Mouse (Mus musculus) gastrocnemius, postnatal 4 days (tissue): ENCODE results near the gene Astn1. TPM values are rescaled to one million over a fixed set of nuclear protein-coding genes. Genes with fewer than 3 reads are reported as not detected.
A peak's percentile ranks its signal among the peaks of the same experiment; 100 is the strongest.

Experiments
- DNase-seq, 2 experiments: peaks; one replicate each; pipeline ENCODE4 v3.0.0; 2021 to 2022; ENCODE audit warnings: low spot score in 2 of 2, mixed read lengths in 2 of 2
- total RNA-seq, 2 experiments: library from RNA; stranded (reverse); gene quantifications; 2 replicates each; pipeline ENCODE4 v1.2.3; 2021

The Astn1 gene
- total RNA-seq, 2 experiments from 2014 or later = 0.41 to 0.52 TPM

DNA sequence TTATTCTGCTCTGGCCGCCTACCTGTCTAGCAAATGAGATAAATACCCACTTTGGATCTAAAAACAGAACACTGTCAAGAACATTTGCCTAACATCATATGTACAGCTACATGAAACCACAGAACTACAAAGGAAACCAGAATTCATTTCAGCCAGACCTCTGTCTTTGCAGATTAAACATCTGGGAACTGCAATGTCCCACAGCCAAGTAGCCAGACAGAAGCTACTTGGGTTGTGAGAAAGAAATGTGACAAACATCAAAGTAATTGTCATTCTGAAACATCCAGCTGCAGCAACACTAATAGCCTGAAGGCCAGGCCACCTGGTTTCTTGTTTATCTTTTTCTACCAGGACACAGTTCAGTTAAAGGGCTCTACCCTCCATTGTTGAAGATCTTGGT, 245.1 kb downstream of the Astn1 start:
- no peak for DNase-seq

DNA sequence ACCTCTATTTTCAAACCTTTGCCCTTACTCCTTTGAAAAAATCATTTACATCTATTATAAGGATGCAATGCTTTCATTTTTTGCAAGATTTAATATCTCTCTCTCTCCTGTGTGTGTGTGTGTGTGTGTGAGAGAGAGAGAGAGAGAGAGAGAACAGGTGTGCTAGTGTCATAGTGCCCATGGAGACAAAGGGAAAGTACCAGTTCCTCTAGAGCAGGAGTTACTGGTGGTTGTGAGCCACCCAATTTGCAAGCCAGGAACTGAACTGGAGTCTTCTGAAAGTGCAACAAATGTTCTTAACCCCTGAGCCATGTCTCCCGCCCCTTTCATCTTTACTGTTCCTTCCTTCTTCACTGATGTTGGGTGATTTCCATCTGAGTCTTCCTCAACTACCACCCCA, 253.1 kb downstream of the Astn1 start:
- no peak for DNase-seq

DNA sequence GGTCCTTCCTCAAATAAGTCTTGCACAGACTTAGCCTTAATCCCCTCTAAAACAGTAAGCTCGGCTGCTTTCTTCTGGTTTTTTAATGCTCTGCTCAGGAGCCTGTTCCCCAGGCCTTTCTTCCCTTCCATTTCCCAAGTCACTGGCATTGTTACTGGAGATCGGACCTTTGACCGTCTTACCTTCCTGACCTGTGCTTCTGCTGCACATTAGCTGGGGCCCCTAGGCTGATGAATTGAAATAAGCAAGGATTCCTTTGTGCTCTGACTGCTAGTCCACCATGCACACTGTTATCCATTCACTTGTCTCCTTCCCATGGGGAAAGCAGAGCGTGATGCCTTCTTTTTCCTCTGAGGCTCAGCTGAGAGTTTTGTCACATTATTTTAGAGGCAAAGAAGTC, 255.9 kb downstream of the Astn1 start:
- DNase-seq = no peak

DNA sequence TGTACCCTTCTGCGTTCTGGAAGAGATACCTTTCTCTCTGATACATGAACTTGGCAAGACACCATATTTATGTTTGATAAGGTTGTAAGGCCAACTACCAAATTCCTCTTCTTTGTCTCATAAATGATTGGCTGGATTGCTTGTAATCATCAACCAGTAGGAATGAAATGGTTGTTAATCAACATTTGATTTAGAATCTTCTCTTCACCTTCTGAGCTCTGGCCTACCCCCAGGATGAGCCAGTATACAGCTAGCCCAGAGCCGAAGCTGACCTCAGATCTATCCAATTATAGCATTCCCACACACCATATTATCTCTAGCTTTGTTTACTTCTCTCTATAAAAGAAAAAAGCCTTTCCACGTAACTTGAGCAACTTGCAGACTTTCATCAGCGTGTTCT, 270.9 kb downstream of the Astn1 start:
- DNase-seq = no peak

DNA sequence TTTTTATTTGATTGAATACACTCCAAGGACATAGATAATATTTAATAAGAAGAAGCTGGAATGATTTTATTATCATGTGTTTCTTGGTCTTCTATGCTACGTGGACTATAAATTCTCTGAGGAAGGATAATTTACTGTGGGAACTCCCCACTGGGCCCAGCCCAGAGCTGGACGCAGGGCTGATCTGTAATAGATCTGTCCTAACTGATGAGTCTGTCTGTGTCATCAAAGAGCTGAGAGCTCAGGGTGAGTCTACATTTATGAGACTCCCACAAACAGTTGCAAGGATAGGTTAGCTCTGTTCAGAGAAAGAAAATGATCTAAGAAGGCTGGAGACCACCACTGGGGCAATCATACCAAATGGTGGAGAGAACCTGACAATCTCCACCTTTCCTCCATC, 271.4 kb downstream of the Astn1 start:
- no peak for DNase-seq

DNA sequence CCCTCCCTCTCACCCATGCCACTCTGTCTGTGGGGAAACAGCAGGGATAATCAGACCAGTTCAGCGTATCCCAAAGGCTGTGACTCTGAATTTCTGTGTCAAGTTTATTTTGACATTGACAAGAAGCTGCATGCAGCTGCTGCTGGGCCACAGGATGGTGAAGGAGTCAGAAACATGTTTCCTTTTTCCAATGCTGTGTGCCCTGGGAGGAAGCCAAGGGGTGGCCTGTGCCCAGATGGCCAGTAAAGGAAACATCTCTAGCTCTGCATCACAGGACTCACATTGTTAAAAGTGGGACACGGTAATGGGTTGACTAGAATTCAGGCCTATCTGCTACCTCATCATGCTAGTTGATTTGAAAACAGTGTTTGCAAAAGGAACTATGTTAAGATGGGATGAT, 279.2 kb downstream of the Astn1 start:
- peak in 1 of 2 experiments; percentile 12 for DNase-seq

DNA sequence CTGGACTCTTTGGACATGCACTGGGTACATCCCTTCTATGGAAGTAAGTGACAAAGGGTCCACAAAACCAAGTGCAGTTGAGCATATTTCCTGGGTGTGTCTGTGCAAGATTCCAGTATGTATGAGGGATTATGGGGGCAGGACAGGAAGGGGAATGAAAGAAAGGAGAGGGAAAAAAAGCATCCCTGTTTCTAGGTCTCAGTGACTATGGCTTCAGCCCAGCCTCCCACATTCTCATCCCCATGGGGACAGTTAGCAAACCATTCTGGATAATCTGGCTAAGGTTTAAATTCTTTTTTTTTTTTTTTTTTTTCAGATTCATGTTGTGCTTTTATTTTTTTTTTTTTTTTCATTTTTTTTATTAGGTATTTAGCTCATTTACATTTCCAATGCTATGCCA, 280.2 kb downstream of the Astn1 start:
- DNase-seq = no peak

DNA sequence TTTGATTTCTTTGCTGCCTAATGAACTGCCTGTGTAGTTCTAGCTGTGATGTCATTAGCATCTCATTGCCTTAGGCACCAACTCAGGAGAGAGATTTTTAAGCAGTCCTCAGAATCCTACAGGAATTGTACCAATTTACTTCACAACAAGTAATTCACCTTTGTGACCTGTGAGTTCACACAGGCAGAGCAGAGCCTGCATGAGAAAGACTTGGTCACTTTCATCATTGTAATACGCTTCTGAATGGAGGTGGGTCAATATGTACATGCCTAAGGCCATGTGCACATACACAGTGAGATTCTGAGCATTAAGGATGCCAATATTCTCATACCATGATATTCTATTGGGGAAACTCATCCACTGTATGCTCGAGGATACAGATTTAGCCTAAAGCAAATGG, 290.7 kb downstream of the Astn1 start:
- no peak for DNase-seq

DNA sequence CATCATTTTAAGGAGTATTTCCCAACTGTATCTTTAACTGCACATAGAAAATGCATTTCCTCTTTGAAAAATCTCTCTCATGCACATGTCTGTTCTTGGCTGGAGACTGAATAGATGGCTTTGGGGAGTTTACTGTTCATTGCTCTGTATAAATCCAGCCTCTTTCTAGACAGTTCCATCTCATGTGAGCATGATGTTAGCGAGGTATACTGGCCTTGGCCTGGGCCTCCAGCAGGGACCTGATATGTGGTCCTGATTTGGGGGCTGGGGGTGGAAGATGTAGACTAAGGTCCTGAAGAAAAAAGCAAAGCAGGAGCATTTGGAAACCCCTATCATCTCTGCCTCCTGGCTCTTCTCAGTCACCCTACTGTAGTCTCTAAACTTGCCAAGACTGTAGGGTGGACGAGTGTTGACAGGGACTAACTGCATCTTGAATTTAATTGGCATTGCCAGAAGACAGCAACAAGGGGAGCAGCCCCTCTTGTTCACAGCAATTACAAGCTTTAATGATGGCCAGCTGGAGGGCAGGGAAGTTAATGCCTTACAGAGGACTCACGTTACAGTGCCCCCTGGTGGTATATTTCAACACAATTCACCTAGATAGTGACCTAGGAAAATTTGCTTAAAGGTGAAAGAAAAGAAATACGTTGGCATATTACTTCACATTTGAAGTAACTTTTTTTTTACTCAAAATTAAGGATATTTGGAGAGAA, 291.9 kb downstream of the Astn1 start:
- peak in 1 of 2 experiments; percentile 14 for DNase-seq

DNA sequence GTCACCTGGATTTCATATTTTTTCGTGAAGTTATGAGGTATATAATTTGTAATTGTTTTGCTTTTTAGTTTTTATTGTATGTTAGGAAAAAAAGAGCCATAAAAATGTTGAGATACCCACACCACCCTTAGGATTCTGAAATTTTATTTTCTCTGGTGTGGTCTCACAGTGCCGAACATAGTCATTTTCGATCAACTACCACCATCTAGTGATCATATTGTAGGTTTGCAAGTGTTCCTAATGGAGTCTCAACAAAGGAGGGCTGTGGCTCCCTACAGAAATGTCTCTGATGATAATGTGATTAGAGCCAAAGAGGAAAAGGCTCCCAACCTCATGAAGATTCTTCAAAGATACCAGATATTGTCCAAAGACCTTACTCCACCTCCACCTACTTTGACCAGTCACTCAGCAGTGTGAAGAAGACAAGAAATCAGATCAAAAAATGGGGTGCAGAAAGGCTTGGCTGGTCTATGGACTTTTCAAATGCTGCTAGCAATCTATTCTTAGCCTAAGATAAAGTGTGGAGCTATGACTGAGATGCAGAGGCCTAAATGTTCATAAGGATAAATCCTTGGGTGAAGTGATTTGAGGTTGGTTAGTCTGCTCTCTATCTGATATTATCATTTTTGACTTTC, 292.6 kb downstream of the Astn1 start:
- no peak for DNase-seq

DNA sequence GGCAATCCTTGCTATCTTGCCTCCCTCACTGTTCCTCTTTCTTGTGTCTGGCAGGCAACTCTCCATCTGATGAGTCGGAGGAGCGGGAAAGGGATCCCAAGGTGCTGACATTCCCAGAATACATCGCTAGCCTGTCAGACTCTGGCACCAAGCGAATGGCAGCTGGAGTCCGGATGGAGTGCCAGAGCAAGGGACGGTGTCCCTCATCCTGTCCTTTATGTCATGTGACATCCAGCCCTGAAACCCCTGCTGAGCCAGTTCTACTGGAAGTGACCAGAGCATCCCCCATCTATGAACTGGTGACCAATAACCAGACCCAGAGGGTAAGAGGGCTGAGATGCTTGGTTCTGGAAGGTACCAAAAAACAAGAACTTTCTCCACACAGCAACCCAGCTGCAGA, 294.9 kb downstream of the Astn1 start:
- no peak for DNase-seq

DNA sequence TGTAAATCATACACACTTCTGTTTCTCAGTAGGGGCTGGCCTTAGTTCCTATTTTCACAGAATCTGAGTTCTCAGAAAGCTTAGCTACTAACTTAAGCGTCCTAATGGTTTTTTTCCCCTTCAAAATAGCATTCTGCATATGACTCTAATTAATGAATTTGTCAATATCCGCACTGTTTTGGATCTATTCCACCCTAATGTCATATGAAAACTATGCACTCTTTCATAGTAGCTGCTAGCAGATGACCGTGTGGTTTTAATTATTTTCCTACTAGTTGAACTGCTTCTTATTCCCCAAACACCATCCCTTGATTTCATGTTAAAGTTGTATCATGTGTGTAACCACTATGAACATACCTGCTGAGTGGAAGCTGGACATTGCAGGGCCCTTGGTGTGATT, 303.9 kb downstream of the Astn1 start:
- DNase-seq = no peak

DNA sequence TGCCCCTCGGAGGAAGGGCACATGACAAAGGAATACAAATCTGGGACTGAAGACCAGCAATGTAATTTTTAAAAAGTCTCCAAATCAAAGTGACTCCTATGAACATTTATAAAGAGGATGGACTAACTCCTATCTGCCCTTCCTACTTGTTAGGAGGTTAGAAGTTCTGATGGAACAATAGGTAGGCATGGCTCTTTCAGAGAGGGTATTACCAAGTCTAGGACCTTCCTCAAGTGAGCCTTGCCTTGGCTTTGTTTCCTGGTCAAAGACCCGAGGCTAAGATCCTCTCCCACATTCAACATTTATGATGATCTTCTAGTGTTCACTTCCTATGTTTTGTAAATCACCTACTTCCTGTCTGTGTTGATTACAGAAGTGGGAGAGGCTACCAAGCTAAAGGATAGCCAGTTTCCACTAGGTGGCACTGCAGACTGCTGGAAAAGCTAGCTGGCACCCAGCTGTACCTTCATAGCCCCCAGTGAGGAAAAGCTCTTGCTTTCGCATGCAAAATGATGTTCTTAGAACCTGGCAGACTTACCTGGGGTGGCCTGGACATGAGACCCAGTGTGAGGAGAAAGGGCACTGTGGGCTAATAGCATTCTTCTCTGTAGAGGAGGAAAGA, 308.0 kb downstream of the Astn1 start:
- DNase-seq = peak; percentile 24 to 53

DNA sequence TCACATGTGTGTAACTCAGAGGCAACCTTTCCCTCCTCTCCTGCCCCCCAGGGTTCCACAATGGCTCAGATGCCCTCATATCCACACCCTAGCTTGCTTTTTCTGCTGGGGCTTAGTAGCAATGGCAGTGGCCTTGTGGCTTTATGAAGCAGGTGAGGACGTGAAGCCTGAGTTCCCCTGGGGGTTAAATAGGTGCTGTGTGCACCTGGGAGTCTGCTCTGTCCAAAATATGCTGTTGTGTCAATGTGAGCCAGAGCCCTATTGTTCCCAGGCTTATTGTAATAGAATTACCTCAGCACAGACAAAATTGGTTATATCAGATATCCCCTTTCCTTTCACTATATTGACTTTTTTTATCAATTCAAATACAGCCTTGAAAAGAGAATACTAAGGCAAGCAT, 325.7 kb downstream of the Astn1 start:
- DNase-seq = no peak

DNA sequence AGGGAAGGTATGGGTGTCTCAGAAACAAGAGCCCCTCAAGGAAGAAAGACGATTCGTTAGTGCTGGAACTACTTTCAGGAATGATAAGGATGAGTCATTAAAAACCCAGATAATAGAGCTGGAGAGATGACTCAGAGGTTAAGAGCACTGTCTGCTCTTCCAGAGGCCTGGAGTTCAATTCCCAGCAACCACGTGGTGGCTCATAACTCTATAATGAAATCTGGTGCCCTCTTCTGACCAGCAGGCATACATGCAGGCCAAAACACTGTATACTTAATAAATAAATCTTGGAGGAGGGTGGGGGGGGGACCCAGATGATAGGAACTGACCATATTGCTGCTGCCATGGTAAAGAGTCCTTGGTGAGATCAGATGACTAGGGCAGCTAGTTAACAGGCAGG, 335.4 kb downstream of the Astn1 start:
- no peak for DNase-seq

DNA sequence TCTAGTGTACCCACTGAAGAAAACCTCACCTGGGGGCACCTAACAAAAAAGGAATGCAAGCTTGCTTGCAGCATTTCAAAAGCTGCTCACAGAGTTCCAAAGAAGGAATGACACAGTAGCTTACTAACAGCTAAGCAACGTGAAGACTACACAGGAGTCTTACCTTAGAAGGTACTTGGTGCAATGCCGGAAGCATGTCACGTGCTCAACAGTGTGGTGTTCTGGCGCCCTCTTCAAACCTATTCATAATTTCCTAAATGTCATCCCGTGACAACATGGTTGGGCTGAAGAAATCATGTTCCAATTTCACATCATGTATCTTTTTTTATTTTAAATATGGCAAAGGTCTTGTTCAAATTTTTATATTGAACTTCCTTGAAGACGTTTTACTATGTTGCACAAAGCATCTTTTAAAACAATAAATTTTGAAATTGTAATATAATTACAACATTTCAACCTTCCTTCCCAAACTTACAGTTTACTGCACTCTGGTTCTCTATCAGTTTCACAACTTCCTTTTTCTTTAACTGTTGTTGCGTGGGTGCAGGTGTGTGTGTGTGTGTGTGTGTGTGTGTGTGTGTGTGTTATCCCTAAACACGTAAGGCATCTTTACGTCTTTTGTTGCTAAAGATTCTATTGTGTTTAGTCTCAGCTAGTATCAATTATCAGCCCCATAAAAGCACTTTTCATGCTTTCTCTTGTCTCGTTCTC, 335.9 kb downstream of the Astn1 start:
- no peak for DNase-seq

DNA sequence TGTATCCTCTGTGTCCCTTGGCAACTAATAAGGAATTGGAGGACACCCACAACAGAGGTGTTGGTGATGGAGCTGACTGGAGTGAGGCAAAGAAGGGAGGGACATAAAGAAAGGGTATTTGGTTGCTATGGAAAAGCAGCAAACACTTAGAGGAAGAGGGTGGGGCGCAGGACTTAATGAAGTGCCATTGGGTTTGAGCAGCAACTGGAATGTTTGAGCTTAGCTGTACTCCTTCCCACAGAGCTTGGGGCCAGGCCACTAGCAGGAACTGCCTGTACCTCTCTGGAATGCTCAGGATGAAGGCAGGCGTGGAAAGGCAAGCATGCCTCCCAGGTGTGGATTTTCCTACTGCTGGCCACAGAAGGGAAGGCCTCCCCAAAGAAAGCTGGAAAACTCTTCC, 337.2 kb downstream of the Astn1 start:
- DNase-seq = no peak

DNA sequence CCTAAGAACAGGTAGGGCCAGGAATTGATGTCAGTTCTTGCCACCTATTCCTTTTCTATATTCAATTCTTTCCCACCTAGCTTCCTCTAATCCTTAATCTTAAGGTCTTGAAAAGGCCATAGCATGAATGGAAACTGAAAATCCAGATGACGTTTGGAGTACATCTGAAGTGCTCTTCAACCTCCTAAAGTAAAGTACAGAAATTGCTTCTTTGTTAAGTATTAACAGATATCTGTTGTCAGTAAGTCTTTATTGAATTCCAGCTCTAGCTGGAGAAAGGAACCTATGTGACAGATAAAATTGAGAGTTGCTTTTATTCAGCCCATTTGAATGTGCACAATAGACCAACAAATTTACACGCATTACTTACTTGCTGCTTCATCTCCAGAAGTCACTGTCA, 338.1 kb downstream of the Astn1 start:
- no peak for DNase-seq

DNA sequence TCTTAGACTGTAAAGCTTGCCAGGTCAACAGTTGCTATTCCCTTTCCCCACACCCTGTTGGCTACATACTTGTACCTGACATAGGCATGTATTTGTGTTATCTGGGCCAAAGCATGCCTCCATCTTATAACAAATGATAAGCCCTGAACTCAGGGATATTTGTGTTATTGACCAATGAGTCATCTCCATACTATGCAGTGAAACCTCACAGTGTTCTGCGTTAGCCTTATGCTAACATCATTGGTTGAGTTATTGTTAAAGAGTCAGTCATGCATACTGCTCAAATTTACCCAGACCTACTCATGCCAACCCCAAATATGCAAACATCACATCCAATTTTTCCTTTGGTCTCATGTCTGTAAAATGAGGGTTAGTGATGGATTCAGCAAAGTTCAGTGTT, 339.3 kb downstream of the Astn1 start:
- DNase-seq = no peak

DNA sequence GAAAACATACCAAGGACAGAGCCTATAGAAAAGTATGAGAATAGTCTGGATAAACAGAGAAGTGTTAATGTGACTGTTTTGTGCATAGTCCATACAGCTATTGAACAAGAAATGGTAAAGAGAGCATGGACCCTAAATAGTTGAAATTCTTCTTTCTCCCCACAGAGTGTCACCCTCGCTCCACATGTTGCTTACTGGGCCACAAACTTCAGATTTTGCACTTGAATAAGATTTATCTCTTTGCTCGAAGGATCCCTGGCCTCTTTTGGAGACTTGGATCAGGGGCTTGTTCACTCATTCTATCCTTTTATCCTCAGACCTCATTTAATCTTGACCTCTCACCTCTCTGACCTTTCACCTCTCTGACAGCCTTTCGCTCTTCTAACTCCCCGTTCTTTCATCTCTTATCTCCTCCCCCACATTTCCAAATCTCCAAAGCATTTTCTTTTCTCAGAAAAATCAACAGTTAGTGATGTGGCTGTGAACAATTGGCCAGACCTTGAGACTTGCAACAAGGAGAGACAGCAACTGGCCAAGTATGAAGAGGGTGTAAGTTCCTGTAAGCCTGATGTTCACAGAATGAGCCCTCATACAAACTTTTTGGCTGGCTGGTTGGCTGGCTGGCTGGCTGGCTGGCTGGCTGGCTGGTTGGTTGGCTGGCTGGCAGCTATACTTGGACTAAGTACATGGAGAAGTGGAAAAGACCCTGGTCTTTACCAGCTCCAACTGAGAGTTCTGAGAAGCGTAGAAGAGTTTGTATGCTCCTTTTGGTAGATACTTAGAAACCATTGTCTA, 351.4 kb downstream of the Astn1 start:
- DNase-seq = peak in 1 of 2 experiments; percentile 25

DNA sequence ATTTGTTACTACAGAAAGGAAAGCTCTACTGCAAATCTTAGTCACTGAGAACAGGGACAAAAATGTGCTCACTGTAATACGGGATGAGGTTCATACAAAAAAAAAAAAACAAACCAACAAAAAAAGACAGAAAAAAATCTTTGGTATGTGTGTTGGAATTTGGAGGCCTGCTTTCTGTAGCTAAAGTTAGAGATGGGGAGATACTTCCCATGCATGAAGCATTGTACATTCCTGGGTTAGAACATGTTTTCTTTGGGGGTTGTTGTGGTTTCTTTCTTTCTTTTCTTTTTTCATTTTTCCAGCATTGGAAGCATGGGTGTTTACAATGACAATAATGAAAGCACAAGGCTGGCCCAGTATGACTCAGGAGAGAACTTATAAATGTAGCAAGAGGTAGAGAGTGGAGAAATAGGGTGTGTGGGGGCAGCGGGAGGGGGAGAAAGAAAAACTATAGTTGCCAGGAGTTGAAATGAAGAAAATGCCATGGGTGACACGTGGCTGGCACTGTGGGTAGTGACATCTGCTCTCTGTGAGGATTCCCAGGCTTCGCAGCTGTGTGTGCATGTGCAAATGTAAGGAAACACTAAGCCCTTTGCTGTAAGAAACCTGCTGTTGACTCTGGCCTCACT, 370.9 kb downstream of the Astn1 start:
- no peak for DNase-seq
